Mouse (Mus musculus) right cerebral cortex, postnatal 10 days (tissue): Measurements from ENCODE around the gene Efcab12.
"Not testable (repeated sequence)": the region's sequence is repeated elsewhere in the genome, so short reads cannot be mapped to it uniquely, and the experiment has no call there.

Experiments
- DNase-seq, 2 experiments: peaks; one replicate each; pipeline ENCODE4 v3.0.0; 2021; ENCODE audit warnings: low spot score in 2 of 2

Efcab12 gene

DNA sequence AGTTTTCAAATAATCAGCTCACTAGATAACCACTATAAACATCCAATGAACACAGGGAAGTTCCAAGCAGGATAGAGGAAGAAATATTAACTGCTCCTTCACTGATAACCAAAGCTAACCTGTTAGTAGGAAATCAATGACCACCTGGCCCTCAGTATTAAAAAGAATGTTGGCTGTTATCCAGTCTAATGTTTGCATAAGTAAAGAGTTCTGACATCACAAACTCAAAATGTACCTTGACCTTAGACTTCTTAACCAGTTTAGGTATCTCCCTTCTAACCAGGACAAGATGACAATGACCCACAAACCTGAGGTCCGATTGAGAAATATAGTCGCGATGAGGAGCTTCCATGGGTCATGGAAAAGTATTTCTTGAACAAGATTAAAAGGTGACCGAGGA lies 6.8 kb upstream of the Efcab12 start:
- no peak for DNase-seq

DNA sequence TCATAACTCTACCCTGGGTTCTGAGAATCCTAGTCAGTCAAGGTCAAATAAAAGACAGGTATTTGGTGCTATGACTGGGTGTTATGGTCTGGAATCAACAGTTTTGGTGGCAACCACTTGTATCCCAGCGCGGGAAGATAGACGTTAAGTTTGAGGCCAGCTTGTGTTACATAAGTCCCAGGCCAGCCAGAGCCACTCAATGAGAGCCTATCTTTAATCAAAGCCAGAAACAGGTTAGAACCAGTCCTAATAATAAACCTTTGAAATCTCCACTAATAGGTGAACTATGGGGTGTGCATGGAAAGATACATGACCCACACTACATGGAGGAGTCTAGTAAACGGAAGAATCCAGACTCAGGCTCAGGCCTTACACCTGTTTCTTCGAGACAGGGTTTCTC lies 533 bp upstream of the Efcab12 start:
- DNase-seq: no peak

DNA sequence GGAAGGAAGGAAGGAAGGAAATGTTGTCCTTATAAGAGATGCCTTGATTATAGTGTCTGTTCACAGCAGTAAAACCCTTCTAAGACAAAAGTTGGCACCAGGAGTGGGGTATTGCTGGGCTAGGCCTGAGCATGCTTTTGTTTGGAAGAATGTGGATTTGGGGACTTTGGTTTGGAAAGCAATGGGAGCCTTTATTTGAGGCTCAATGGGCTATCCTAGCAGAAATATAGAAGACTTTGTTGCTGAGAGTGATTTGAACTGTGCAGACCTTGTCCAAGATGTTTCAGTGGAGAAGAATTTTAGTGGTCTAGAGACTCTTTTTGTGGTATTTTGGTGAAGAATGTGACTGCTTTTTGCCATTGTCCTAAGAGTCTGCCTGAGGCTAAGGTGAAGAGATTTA lies 4.4 kb downstream of the Efcab12 start:
- DNase-seq: no peak

DNA sequence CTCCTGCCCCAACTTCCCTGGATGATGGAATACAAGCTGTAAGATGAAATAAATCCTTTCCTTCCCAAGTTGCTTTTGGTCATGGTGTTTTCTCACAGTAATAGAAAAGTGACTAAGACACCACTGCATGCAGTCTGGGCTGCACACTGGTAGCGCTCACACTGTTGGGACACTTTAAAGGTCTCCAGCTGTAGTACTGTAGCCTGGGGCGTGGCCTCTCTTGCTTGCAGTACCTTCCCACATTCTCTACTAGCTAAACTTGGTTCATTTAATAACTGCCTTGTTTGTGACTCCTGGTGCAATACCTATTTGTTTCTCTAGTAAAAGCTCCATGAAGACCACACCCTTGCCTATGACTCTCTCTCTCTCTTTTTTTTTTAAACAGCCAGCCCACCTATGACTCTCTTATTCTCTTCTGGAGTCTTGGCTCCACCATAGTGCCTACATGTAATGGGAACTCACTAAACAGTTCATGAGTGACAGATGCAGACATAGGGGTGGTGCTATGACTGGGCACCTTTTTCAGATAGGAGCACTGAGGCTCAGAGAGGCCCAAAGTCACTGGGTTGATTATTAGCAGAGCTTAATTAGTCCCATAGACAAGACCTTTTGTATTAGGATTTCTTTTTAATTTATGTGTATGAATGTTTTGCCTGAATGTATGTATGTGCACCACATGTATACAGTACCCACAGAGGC lies 5.9 kb downstream of the Efcab12 start:
- no peak for DNase-seq

DNA sequence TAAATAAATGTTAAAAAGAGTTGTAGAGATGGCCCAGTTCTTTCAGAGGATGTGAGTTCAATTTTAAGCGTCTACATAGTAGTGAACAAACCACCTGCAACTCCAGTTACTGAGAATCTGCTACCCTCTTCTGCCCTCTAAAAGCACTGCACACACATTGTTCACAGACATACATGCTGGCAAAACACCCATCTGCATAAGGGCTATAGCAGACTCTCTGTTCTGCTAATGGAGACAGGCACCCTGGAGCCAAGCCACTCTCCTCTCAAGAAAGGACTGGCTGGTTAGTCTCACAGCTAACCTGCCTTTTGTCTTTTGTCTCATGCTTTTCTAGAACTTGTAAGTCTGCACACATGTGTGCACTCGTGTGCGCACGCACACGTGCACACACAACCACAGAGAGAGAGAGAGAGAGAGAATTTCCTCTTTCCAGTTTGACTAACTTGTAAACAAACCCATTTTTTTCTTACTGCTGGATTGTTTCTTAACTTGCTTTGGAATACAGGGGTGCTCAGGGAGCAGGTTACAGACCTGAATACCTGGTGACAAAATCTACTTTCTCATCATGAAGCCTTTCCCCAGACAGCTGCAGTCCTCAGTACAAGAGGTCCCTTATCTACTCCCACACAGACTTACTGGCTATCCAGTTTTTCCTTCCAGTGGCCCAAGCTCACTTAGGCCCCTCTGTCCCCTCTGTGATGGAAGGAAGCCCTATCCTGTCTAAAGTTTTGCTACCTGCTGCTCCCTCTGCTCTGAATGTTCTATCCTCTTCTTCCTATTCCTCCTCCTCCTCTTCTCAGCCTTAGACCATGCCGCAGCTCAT lies 7.2 kb downstream of the Efcab12 start:
- no peak for DNase-seq

DNA sequence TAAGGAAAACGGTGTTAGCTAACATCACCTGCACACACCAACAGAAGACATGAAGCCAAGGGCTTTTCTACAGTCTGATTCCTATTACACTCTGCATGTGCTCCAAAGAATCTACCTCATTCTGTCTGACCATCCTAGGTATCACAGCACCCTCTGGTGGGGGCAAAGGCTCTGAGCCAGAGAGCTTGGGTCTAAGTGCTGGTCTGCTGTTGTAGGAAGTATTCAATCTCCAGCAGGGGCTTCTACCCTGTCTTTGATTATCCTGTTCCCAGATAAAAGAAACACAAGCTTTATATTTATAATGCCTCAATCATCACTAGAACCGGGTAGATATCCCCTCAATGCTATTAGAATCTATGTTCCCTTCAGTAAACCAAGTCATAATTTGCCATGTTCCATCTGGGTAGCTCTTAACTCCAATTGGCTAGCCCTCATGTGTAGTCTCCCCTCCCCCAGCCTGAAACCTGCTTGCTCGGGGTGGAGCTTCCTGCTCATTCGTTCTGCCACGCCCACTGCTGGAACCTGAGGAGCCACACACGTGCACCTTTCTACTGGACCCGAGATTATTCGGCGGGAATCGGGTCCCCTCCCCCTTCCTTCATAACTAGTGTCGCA lies 14.3 kb downstream of the Efcab12 start:
- DNase-seq: not testable (repeated sequence)

DNA sequence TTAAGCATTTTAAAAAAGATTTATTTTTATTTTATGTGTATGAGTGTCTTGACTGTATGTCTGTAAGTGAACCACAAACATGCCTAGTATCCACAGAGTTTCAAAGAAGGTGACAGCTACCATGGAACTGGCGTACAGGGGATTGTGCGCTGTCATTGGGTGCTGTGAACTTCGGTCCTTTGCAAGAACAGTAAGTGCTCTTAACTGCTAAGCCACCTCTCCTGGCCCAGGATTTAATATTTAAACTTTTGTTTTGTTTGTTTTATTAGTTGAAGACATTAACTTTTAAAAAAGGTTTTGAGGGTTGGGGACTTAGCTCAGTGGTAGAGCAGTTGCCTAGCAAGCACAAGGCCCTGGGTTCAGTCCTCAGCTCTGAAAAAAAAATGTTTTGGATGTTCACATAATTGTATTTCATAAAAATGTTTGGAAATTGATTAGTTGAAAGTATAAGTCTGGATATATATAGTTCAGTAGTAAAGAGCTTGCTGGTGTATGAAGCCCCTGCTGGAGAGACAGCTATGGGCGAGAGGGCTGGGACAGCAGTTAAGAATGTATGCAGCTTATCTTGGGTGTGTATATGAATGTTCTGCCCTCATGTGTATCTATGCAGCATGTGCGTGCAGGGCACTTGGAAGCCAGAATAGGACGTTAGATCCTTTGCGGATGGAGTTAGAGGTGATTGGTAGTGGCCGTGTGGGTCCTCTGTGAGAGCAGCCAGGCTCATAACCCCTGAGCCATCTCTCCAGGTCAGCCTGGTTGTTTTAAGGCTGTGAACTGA lies 16.8 kb downstream of the Efcab12 start:
- no peak for DNase-seq

DNA sequence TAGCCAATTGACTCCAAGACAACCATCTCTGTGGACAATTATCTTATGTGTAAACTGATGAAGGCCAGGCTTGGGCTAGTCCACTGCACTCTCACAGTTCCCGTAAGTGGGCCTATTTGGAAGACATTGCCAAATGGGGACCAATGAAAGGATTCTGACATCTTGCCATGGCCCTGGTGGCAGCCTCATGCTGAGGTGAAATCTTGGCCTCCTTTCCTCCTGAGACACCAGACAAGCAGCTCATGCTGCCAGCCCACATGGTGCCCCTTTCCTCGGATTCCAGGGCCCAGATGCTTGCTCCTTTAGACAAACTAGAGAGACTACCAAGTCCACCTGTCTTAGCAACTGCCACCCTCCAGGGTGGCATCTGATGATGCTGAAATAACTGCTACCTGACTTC lies 20.1 kb downstream of the Efcab12 start:
- no peak for DNase-seq

DNA sequence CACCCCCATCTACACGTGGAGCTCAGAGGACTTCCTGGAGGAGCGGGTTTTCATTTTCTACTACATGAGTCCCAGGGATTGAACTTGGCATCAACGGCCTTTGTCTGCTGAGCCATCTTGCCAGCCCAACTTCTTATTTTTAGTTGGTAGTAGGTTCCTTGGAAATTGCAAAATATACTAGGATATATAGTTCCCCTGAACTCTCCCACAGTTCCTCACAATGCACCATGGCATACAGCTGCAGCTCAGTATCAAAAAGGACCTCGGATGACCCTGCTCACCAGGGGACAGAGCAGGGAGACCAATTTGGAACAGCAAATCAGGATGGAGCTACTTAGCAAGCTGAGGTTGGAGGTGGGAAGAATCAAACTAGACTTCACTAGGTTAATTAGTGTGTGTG lies 23.2 kb downstream of the Efcab12 start:
- DNase-seq: no peak

DNA sequence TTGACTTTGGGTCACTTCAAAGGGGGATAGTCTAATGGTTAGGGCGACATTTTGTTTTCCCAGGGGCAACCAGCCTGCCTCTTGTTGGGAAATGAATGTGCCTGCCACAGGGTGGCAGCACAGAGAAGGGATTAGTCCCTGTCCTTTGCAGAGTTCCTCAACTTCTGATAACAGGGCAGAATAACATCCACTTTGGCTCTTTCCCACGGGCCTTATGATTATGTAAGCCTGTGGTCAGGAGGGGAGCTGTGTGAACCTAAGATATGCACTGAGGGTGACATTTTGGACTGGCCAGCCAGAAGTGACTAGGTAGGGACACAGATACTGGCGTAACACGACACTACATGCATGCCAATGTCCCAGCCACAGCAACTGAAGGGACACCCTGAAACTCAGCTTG lies 24.1 kb downstream of the Efcab12 start:
- DNase-seq: peak in 1 of 2 experiments; percentile 76

DNA sequence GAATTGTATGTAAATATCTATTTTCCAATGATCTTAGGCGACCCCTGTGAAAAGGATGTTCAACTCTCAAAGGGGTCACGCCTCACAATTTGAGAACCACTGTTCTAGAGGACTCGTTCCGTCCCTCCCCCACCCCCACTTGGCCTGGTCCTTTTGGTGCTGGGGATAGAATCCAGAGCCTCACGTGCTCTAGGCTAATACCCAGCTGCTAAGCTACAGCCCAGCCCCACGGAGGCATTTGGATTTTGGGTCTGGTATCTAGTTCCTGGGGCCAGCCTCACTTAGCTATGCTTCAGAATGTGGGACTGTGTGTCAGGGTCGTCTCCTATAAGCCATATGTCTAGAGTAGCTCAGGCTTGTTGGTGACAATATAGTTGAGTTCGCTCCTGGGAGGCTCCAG lies 26.6 kb downstream of the Efcab12 start:
- no peak for DNase-seq

DNA sequence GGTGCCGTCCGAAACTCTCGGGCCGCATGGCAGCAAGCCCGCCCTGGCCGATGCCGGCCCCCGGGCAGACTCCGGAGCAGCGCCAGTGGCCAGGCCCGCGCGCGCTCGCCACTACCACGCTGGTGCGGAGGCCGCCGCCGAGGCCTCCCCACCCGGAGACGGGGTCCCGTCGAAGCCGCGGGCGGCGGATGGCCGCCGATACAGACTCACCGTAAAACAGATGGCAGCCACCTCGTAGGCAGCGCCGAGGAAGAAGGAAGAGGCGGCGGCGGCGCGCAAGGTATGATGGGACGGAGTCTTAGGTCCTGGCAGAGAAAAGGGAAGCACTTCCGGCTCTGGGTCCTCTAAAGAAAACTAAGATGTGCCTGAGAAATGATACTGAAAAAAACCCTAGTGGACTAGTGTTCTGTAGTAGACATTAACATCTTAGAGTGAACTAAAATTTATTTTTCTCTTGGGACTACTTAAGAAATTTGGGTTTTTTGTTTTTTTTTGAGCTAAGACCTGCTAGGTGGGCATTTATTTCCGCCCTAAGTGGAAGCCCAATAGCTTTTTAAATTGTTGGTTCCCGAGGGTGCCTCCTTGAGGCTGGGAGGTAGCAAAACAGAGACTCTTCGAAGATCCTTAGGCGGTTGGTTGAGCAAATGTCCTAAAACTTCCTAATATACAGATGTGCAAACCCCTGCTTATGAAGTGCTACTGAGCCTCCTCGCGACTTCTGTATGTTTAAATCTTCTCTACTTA lies 29.6 kb downstream of the Efcab12 start, which contains the start of gene Rpl32:
Rpl32 (minus strand) TSS at position 260 of the 744 bp plus-strand sequence.
- DNase-seq: peak; percentile 91 to 92

DNA sequence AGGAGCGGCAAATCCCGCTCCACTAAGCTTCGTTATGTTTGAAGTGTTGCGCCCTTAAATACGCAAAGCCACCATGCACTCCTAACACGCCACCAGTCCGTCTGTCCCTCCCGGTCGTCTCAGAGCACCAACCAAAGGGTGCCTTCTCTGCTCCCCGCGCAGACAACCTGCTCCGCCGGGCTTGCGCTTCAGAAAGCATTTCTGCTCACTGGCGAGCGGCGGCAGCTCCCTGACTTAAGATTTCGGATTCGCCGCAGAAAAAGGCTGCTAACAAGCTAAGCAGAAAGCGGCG lies 30.1 kb downstream of the Efcab12 start:
- no peak for DNase-seq

DNA sequence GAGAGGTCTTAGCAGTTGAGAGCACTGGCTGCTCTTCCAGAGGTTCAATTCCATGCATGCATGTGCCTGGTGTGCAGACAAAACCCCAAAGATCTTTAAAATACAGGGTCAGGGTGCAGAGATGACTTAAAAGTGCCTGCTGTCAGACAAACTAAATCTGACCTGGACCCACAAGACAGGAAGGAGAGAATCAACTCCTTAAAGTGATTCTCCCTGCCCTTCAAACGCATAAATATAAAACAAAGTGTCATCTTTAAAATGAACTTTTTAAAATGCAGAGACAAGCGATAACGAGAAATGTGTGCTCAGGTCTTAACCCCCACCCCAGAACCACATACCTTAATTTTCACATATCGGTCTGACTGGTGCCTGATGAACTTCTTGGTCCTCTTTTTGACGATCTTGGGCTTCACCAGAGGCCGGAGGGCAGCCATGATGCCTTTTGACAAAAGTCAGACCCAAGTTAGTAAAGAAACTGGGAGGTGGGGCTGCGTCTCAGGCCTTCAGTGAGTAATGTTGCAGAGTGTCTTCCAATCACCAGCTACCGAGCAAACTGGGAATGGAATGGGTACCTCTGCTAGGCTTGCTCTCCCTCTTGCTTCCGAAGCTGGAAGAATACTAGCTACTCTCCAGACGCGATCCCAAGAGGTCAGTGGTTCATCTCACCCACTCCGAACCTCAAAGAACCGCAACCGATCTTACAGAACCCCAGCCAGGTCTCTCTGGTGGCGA lies 30.6 kb downstream of the Efcab12 start:
- no peak for DNase-seq

DNA sequence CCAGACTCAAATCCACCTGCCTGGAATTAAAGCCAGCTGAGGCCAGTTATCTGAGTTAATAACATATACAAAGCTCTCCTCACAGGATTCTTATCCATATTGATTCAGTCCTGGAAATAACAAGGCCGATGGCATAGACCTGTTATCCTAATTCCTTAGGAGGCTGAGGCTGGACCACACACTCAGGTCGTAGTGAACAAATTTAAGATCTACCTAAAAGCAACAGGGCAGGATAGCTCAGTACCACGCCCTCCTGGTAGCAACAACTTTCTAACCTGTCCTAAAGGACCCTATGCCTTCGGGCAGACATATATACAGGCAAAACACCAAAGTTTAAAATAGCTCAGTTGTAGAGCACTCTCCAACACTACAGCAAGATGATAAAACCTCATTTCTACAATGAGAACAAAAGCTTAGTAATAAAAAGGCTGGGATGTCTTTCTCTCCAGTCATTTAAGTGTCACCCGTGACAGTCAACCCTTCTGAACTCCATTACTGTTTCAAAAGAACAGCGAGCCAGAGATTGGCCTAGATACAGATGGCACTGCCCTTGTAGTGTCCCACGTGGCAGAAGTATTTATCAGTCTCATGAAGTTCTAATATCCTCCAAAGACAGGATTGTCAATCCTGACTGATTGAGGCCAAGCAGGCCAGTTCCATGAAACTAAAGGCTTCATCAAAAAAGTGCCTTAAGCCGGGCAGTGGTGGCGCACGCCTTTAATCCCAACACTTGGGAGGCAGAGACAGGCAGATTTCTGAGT lies 33.6 kb downstream of the Efcab12 start:
- no peak for DNase-seq

DNA sequence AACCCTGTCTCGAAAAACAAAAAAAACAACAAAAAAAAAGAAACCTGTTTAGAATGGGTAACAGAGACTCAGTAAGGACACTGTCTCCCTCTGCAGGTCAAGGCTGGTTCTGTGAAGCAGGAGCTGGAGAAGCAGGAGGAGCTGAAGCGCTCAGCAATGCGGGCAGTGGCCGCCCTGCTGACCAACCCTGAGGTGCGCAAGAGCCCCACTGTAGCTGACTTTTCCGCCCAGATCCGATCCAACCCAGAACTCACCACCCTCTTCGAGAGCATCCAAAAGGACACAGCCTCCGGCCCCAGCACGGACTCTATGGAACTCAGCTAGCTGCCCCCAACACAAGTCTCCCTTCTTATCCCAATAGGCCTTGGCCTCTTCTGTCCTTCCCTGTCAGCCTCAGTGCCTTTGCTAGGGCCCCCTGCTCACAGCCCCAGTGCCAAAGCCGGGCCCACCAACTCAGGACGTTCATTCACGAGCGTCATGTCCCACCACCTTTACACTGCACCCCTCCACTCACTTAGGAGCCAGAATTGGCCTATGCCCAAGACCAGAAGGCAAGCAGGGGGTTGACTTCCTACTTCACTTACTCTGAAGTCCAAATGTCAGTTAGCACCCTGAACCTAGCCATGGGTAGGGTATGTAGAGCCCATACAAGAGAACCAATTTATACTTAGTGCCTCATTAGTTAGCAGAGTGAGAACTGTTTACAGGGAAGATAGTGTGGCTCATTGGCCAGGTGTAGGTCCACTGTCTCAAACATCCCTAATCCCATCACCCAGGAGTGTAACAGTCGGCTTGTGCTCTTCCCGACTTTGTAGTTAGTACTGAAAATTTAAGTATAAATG lies 34.5 kb downstream of the Efcab12 start:
- peak; percentile 82 to 84 for DNase-seq

DNA sequence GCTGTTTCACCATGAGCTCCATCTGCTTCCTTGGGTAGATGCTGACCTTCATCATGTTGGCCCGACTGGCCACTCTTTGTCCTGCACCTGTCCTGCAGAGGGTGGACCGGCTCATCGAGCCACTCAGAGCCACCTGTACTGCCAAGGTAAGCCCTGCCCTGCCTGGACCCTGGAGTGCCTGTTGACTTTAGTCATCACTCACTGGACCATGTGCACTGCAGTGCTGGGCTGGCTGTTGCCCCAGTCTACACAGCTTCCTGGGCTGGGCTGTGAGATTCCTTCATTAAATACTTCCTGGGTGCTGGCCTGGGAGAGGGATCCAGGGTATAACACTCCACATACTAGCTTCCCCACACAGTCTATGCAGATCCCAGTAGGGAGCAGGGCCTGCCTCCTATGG lies 36.4 kb downstream of the Efcab12 start:
- DNase-seq: no peak

DNA sequence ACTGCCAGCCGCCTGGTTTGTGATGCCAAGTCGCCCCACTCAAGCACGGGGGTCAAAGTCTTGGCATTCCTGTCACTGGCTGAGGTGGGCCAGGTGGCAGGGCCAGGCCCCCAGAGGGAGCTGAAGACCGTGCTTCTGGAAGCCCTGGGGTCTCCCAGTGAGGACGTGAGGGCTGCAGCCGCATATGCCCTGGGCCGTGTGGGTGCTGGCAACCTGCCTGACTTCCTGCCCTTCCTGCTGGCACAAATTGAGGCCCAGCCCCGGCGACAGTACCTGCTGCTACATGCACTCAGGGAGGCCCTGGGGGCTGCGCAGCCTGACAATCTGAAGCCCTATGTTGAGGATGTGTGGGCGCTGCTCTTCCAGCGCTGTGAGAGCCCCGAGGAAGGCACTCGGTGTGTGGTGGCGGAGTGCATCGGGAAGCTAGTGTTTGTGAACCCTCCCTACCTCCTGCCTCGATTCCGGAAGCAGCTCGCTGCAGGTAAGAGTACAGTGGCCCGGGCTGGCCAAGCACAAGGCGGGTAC lies 45.5 kb downstream of the Efcab12 start:
- peak in 1 of 2 experiments; percentile 41 for DNase-seq
